Mouse (Mus musculus): Measurements from ENCODE around the gene Mfsd2b.
"Not testable (repeated sequence)": the region's sequence is repeated elsewhere in the genome, so short reads cannot be mapped to it uniquely, and the experiment has no call there.

The Mfsd2b gene

GRCm38 (mm10) chr12:4874161-4874927 is at the start of gene Mfsd2b:
Gene Mfsd2b (minus strand): TSS chr12:4874359.
- peak; percentile 54 for DNase-seq (ENCODE audit: extremely low read depth, insufficient read length, low spot score)

GRCm38 (mm10) chr12:4917805-4918591 is 43.8 kb upstream of the Mfsd2b start:
- DNase-seq (ENCODE audit: extremely low read depth, insufficient read length, low spot score) = peak; percentile 71

- peak; percentile 93 for DNase-seq (ENCODE audit: extremely low read depth, insufficient read length, low spot score)
Measured at GRCm38 (mm10) chr12:4916994-4917804, 43.0 kb upstream of the Mfsd2b start, which contains the start of gene Atad2b. Gene Atad2b (plus strand): TSS chr12:4917353.

DNA sequence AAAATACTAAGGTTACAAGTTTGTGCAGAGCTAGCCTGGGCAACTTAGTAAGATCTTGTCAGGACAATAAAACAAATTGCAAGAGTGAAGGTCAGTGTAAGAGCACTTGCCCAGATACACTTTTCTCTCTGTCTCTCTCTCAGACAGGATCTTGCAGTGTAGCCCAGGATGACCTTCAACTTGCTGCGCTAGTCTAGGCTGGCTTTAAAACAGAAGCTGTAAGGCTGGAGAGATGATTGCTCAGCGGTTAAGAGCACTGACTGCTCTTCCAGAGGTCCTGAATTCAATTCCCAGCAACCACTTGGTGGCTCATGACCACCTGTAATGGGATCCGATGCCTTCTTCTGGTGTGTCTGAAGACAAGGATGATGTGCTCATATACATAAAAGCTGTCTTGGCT is 40.8 kb upstream of the Mfsd2b start:
- DNase-seq (ENCODE audit: extremely low read depth, insufficient read length, low spot score) = no peak

DNA sequence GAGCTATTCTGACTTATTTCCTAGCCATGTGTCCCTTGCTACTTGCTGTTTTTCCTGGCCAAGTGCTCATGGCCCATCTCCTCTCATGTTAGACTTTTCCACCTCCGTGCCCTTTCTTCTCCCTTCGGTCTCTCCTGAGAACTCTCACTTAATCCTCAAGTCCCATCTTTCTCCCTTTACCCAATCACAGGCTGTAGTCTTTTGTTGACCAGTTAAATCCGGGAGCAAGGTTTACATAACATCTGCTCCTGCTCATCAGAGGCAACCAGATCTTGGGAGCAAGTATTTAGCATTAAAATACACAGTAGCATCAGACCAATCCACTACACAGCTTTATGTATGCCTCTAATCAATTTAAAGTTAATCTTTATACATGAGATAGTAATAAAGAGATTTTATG is 40.3 kb upstream of the Mfsd2b start:
- DNase-seq (ENCODE audit: extremely low read depth, insufficient read length, low spot score) = no peak

GRCm38 (mm10) chr12:4911716-4912115 is 37.6 kb upstream of the Mfsd2b start:
- DNase-seq (ENCODE audit: extremely low read depth, insufficient read length, low spot score) = peak; percentile 60

DNA sequence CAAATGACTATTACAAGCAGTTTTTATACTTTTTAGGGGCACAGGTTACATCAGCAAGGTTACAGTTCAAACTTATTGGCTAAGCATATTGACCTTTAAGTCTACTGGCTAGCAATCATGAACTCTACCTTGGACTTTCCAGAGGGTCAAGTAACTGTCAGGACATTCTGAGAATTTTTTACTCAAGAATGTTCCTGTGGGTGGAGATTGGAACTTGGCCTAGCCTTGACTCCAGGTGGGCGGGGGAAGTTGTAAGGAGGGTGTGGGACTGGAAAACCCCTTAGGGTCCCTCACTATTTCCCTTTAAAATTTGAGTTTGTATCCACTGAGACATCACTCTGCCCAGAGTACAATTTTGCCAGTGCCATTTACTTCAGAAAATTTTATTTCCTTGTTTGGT is 36.3 kb upstream of the Mfsd2b start:
- not testable (repeated sequence) for DNase-seq (ENCODE audit: extremely low read depth, insufficient read length, low spot score)

DNA sequence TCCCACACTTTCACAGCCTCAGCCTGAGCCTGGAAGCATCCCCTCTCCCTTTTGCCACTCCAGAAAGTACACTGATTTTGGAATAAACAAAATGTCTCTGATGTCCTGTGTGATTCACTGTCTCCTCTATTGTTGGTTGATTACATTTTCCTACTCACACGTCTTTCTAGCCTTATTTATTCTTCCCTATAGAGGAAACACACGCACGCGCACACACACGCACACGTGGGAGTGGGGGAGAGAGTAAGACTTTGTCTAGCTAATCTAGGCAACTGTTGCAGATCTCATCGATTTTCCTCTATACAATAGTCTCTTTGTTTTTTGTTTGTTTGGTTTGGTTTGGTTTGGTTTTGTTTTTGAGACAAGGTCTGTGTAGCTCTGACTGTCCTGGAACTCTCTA is 34.2 kb upstream of the Mfsd2b start:
- no peak for DNase-seq (ENCODE audit: extremely low read depth, insufficient read length, low spot score)

- peak; percentile 88 for DNase-seq (ENCODE audit: extremely low read depth, insufficient read length, low spot score)
Measured at GRCm38 (mm10) chr12:4906951-4907906, 33.1 kb upstream of the Mfsd2b start, which contains the start of gene Ubxn2a. Gene Ubxn2a (minus strand): TSS chr12:4907705.

DNA sequence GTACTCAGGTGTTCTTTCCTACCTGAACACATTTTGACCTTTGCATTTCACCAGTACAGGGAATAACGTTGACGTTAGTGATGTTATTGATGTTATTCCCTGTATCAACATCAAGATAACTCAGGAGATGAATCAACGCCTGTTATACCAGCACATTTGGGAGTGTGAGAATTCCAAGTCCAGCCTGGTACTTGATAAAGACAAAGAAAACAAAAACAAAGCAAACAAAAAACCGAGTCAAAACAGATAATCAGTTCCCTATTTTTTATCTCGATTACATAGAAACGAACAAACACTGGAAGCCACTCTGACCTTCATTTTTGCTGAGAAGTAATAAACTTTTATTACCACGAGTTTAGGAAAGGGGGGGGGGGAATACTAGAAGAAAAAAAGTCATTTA is 32.3 kb upstream of the Mfsd2b start:
- no peak for DNase-seq (ENCODE audit: extremely low read depth, insufficient read length, low spot score)

DNA sequence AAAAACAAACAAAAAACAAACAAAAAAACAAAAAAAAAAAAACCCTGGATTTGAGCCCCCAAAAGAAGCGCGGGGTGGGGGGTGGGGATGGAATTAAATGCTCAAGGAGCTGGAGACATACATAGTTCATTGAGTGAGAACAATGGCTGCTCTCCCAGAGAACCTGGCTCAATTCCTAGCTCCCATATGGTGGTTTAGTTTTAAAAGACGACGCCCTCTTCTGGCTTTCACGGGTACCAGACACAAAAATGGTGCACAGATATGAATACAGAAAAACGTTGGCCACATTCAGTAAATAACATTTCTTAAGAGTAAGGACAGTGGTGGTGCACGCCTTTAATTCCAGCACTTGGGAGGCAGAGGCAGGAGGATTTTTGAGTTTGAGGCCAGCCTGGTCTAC is 31.8 kb upstream of the Mfsd2b start:
- no peak for DNase-seq (ENCODE audit: extremely low read depth, insufficient read length, low spot score)

DNA sequence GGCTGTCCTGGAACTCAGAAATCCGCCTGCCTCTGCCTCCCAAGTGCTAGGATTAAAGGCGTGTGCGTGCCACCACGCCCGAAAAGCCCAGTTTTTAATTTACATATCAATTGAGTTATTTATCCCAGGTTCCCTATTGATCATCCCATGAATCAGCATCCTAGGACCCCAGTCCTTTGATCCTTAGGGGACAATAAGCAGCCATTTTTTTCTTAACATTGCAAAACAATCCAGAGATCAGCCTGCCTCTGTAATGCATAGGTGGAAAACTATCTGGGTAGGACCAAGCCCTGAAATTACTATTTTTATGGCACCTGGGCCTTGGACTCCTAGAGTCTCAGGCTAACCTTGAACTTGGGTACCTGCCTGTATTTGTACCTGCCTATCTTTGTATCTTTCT is 23.9 kb upstream of the Mfsd2b start:
- DNase-seq (ENCODE audit: extremely low read depth, insufficient read length, low spot score) = no peak

- no peak for DNase-seq (ENCODE audit: extremely low read depth, insufficient read length, low spot score)
Measured at GRCm38 (mm10) chr12:4889891-4890290, 15.7 kb upstream of the Mfsd2b start.

DNA sequence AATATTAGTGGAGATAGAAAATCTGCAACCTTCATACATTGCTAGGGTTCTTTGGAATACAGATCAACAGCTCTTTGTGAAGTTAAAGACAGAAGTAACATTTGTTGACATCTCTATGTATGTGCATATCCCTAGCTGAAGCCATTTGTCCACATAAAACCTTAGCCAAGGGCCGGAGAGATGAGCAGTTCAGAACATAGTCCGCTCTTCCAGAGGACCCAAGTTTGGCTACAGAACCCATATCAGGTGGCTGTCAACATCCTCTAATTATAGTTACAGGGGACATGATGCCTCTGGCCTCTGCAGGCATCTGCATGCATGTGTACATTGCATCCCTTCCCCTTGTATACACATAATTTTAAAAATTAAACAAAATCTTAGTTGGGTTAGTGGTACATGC is 15.1 kb upstream of the Mfsd2b start:
- DNase-seq (ENCODE audit: extremely low read depth, insufficient read length, low spot score) = no peak

- DNase-seq (ENCODE audit: extremely low read depth, insufficient read length, low spot score) = no peak
Measured at GRCm38 (mm10) chr12:4888739-4889138, 14.6 kb upstream of the Mfsd2b start.

GRCm38 (mm10) chr12:4886581-4886980 is 12.4 kb upstream of the Mfsd2b start:
- DNase-seq (ENCODE audit: extremely low read depth, insufficient read length, low spot score) = not testable (repeated sequence)

GRCm38 (mm10) chr12:4885062-4885461 is 10.9 kb upstream of the Mfsd2b start:
- no peak for DNase-seq (ENCODE audit: extremely low read depth, insufficient read length, low spot score)

DNA sequence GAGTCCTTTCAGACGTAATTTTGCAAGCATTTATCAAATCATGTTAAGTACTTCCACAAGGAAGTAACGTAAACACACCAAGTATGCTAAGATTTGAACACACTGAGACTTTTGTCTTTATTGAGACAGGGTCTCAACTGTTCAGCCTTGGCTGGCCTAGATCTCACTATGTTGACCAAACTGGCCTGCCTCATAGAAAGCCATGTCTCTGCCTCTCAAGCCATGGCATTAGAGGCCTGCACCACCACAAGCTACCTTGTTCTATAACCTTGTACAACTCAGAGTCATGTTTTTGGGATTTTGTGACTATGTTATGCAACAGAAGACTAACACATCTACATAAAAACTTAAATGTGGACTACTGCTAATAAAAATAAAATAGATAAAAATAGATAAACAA is 7.9 kb upstream of the Mfsd2b start:
- DNase-seq (ENCODE audit: extremely low read depth, insufficient read length, low spot score) = no peak

DNA sequence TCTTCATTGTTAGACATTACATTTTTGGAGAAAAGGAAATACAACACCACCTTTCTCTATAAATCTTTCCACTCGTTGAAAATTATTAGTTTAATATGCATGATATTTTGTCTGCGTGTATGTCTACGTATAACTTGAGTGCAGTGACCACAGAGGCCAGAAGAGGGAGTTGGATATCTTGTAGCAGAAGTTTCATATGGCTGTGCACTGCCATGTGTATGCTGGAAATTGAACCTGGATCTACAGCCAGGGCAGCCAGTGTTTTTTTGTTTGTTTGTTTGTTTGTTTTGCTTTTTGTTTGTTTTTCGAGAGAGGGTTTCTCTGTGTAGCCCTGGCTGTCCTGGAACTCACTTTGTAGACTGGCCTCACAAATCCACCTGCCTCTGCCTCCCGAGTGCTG is 4.9 kb upstream of the Mfsd2b start:
- no peak for DNase-seq (ENCODE audit: extremely low read depth, insufficient read length, low spot score)

DNA sequence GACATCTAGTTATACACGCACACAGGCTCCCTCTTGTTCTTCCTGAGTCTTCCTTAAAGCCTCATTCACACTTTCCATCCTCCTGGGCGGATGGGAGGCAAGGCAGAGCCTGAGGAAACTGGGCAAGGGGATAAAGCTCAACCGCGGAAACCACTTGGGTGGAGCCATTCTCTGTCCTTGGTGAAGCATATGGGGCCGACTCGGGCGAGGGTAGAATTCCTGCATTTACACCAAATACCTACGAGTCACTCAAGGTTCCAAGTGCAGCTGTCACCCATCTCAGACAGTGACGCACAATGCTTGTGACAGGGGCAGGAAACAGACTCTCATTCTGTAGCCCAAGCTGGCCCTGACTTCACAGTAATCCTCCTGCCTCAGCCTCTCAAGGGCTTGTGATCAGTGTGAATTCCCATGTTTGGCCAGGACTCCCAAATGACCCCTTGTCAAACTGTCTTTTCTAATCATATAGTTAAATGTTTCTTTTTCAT is 4.2 kb upstream of the Mfsd2b start:
- DNase-seq (ENCODE audit: extremely low read depth, insufficient read length, low spot score) = no peak

Data from 3134 (cell line).